Mouse (Mus musculus) lung, embryonic 14.5 days (tissue): ENCODE data around the gene Afap1l2. TPM values are rescaled to one million over a fixed set of nuclear protein-coding genes. Genes with fewer than 3 reads are reported as not detected.

Experiments used
- ATAC-seq: fragments of 200-750 bp; cut with Nextera tagmentation; 2 replicates; pipeline ENCODE4 v1.8.0; 2017; ENCODE audit warnings: mild to moderate bottlenecking, moderate TSS enrichment, moderate library complexity; ENCODE audit not compliant: insufficient read depth
- DNase-seq: peaks from one replicate; pipeline ENCODE4 v3.0.0-alpha.2; 2015
- H3K27ac ChIP-seq: fragments of 300-500 bp; sonication (generic); 2 replicates; pipeline ENCODE4 v1.5.1; 2014; ENCODE audit warnings: low read depth, mild to moderate bottlenecking, moderate library complexity
- H3K27me3 ChIP-seq: fragments of 300-500 bp; sonication (generic); 2 replicates; pipeline ENCODE4 v1.6.1; 2014; ENCODE audit warnings: low read length, control low read depth; ENCODE audit not compliant: insufficient read depth
- H3K36me3 ChIP-seq: fragments of 300-500 bp; sonication (generic); 2 replicates; pipeline ENCODE4 v1.6.1; 2014; ENCODE audit warnings: control low read depth; ENCODE audit not compliant: insufficient read depth
- H3K4me1 ChIP-seq: fragments of 300-500 bp; sonication (generic); 2 replicates; pipeline ENCODE4 v1.6.1; 2014; ENCODE audit warnings: antibody characterized with exemption, control low read depth; ENCODE audit not compliant: insufficient read depth
- H3K4me2 ChIP-seq: fragments of 300-500 bp; sonication (generic); 2 replicates; pipeline ENCODE4 v1.6.1; 2014; ENCODE audit warnings: mild to moderate bottlenecking
- H3K4me3 ChIP-seq: fragments of 300-500 bp; sonication (generic); 2 replicates; pipeline ENCODE4 v1.5.1; 2014; ENCODE audit warnings: low read depth, low read length
- H3K9ac ChIP-seq: fragments of 300-500 bp; sonication (generic); 2 replicates; pipeline ENCODE4 v1.6.1; 2014
- H3K9me3 ChIP-seq: fragments of 300-500 bp; sonication (generic); 2 replicates; pipeline ENCODE4 v1.6.1; 2016; ENCODE audit warnings: low read depth, low read length, control low read depth
- CTCF ChIP-seq: IDR thresholded peaks from 2 replicates; pipeline ENCODE4 v1.5.1; 2016; ENCODE audit warnings: antibody characterized with exemption, low read depth
- WGBS: fragments of 180-500 bp; shearing (Covaris S2); extraction: QIAGEN DNeasy Blood & Tissue Kit; methylation state at CpG from one replicate; pipeline ENCODE4 v1.1.7; 2014; 5-methylcytosine and 5-hydroxymethylcytosine counted together
- polyA plus RNA-seq: library from polyadenylated mRNA; unstranded; fragments of >200 nt; fragmentation: Nextera tagmentation; extraction: Ambion mirVana; gene quantifications from 2 replicates; pipeline ENCODE4 v1.2.1, GENCODE M21; 2014

Gene Afap1l2
- polyA plus RNA-seq, 1 experiment from 2014 or later: 24.2 TPM

DNA sequence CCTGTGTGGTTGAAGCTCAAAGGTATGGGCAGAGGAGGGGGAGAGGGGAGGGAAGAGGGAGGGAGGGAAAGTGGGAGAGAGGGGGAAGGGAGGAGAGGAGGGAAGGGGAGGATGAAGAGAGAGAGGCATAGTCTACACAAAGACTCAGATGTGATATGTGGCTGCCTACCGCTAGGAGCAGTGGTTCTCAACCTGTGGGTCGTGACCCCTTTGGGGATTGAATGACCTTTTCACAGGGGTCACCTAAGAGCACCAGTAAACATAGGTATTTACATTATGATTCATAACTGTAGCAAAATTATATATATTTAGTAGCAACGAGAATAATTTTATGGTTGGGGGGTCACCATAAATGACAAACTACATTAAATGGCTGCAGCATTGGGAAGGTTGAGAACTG is 74.2 kb downstream of the Afap1l2 start:
- Histone ChIP-seq H3K27me3 (no peaks in the 10 kb centered on the region), H3K36me3 (no peaks in the 10 kb centered on the region), H3K4me1 (0 out of 2 replicates have a peak, but pooled peaks cover 3% of the 10 kb centered on the region), H3K9me3 (no peaks in the 10 kb centered on the region), H3K4me3 (no peak overlapping the region), H3K9ac (no peak overlapping the region), H3K4me2 (no peak overlapping the region), H3K27ac (no peak overlapping the region)
- WGBS: 75% methylated on average over 3 of the region's 3 CpGs
- no peak for TF ChIP-seq CTCF
- DNase-seq (no peak), ATAC-seq (no peak)

DNA sequence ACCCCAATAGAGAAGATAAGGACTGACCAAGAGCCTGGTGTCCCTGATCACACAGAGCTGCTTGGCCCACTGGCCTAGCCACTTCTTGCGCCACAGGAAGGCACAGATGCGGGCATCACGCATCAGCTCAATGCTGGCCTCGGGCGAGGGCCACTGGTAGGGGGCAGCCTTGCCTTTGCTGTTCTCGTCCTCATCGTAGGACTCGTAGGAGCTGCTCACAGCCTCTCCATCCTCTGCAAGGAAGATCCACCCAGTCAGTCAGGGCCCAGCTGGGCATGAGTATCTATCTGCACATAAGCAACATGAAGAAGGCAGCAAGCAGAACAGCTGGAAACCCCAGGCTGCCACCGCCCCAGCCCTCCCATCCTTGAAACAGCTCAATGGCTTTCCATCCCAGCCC is 78.0 kb downstream of the Afap1l2 start:
- no peak overlapping the region for H3K4me2 ChIP-seq
- H3K27me3 ChIP-seq: no peaks in the 10 kb centered on the region
- no peak overlapping the region for H3K9ac ChIP-seq
- TF ChIP-seq CTCF: peak; percentile 55
- WGBS: 74% methylated on average over 9 of the region's 9 CpGs
- no peak overlapping the region for H3K4me3 ChIP-seq
- peak; percentile 74 for ATAC-seq
- H3K9me3 ChIP-seq: no peaks in the 10 kb centered on the region
- H3K27ac ChIP-seq: no peak overlapping the region
- H3K36me3 ChIP-seq: no peaks in the 10 kb centered on the region
- peak; percentile 52 for DNase-seq
- 0 out of 2 replicates have a peak, but pooled peaks cover 3% of the 10 kb centered on the region for H3K4me1 ChIP-seq

DNA sequence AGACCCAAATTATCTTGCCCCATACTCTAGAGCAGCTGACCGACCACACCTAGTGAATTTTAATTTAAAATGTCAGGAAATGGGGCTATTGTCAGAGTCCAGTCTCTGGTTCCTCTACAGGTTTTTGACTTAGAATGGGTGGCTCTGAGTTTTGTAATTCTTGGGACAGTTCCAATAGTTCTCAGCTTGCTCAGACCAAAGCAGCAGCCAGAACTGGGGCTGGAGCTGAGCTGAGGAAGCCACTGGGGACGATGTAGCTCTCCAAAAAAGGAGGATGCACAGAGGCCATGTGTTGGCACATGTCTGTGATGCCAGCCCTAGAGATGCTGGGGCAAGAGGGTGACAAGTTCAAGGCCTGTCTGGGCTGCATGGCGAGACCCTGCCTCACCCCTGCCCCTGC is 78.6 kb downstream of the Afap1l2 start:
- H3K9ac ChIP-seq: no peak overlapping the region
- no peak overlapping the region for H3K4me2 ChIP-seq
- TF ChIP-seq CTCF: no peak
- no peaks in the 10 kb centered on the region for H3K36me3 ChIP-seq
- H3K27ac ChIP-seq: no peak overlapping the region
- H3K4me1 ChIP-seq: 0 out of 2 replicates have a peak, but pooled peaks cover 3% of the 10 kb centered on the region
- no peak overlapping the region for H3K4me3 ChIP-seq
- H3K27me3 ChIP-seq: no peaks in the 10 kb centered on the region
- ATAC-seq (0 out of 2 replicates have a peak, but pooled peaks have one; percentile 53), DNase-seq (peak; percentile 70)
- no peaks in the 10 kb centered on the region for H3K9me3 ChIP-seq
- 46% methylated on average over 3 of the region's 3 CpGs for WGBS

DNA sequence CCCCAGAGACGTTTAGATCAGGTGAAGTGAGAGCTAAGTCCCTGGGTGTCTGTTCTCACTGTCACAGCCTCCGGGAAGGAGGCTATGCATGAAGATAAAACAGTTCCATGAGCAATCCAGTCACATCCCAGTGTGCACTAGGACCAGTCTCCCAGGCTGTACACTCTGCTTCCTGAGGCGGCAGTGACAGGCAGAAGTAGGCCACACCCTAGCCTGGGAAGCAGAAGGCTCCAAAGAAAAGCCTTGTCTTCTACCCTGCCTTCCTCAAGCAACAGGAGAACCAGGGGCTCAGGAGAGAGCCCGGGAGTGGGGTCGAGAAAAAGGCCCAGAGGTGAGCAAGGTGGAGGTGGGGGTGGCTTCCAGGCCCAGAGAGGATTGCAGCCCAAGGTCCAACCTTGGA is 86.3 kb downstream of the Afap1l2 start:
- H3K9me3 ChIP-seq: no peaks in the 10 kb centered on the region
- no peaks in the 10 kb centered on the region; the same call in 1 of the 2 replicates for H3K36me3 ChIP-seq
- no peak overlapping the region for H3K4me3 ChIP-seq
- H3K9ac ChIP-seq: no peak overlapping the region
- H3K4me1 ChIP-seq: no peaks in the 10 kb centered on the region
- no peak for TF ChIP-seq CTCF
- no peak for ATAC-seq
- no peak for DNase-seq
- H3K27ac ChIP-seq: no peak overlapping the region
- no peaks in the 10 kb centered on the region for H3K27me3 ChIP-seq
- WGBS: 54% methylated on average over 5 of the region's 5 CpGs
- no peak overlapping the region for H3K4me2 ChIP-seq

DNA sequence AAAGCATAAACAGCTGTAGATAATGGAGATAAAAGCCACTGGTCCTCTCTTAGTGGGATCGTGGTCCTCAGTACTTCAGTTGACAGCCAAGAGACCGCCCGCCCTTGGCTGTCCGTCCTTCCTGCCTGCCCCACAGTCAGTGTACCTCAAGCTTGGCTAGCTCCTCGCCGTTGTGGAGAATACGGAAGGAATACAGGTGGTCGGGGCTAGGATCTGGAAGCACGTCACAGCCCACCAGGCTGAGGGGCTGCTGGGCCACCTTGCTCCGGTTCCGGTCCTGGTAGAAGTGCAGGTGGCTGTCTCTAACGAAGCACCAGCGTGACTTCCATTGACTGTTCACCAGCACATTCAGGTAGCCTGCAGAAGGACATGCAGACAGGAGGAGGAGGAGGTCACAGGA is 87.8 kb downstream of the Afap1l2 start:
- TF ChIP-seq CTCF: no peak
- Histone ChIP-seq H3K4me1 (no peaks in the 10 kb centered on the region), H3K4me2 (no peak overlapping the region), H3K9ac (no peak overlapping the region), H3K4me3 (no peak overlapping the region), H3K27ac (no peak overlapping the region), H3K9me3 (no peaks in the 10 kb centered on the region), H3K27me3 (no peaks in the 10 kb centered on the region), H3K36me3 (peaks cover 4% of the 10 kb centered on the region; the same call in 1 of the 2 replicates)
- WGBS: 84% methylated on average over 13 of the region's 13 CpGs
- DNase-seq (no peak), ATAC-seq (no peak)

DNA sequence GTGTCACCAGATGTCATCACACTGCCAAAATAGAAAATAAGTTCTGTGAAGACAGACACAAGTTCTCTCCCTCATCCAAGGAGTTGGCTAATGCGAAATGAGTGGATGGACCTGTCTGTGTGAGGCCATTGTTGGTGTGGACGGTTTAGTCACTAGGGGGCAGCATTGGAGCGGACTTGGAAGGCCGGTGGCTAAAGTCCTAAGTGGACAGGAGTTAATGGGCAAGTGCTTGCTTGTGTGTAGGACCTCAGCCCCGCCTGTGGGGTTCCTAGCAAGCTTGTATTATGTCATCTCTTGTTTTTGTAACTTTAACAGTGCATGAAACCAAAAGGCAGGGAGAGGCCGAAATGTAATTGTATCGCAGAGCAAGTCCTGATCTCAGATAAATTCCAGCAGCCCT is 88.4 kb downstream of the Afap1l2 start:
- Histone ChIP-seq H3K9me3 (no peaks in the 10 kb centered on the region), H3K4me3 (no peak overlapping the region), H3K27ac (no peak overlapping the region), H3K4me1 (no peaks in the 10 kb centered on the region), H3K27me3 (no peaks in the 10 kb centered on the region), H3K9ac (no peak overlapping the region), H3K4me2 (no peak overlapping the region), H3K36me3 (peaks cover 4% of the 10 kb centered on the region; the same call in 1 of the 2 replicates)
- peak; percentile 96 for TF ChIP-seq CTCF
- peak; percentile 97 for DNase-seq
- WGBS: 22% methylated on average over 7 of the region's 7 CpGs
- ATAC-seq: peak; percentile 78

DNA sequence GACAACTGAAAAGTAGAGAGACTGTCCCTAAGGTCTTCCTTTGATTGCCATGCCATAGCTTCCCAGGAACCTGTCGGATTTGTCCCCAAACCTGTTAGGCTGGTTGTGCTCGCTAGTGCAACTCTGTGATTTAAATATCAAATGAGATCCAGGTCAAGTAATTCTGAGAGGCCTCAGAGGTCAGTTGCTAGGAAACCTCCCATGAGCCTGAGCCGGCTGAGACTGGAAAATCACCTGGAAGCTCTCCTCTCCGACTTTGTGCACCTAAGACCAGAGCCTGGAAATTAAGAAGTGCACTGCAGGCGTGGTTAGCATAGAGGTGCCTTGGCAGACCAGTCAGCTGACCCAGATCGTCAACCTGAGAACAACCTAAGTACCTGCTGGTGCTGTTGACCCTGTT is 92.9 kb downstream of the Afap1l2 start:
- DNase-seq (peak; percentile 82), ATAC-seq (peak; percentile 57)
- peak overlapping the region; percentile 81 for H3K27ac ChIP-seq
- peak overlapping the region; percentile 27; the same call in 1 of the 2 replicates for H3K4me2 ChIP-seq
- TF ChIP-seq CTCF: no peak
- H3K9ac ChIP-seq: no peak overlapping the region
- peaks cover 25% of the 10 kb centered on the region; the same call in 1 of the 2 replicates for H3K36me3 ChIP-seq
- 0 out of 2 replicates have a peak, but pooled peaks cover 4% of the 10 kb centered on the region for H3K4me1 ChIP-seq
- H3K27me3 ChIP-seq: no peaks in the 10 kb centered on the region
- 47% methylated on average over 6 of the region's 6 CpGs for WGBS
- H3K9me3 ChIP-seq: no peaks in the 10 kb centered on the region
- H3K4me3 ChIP-seq: no peak overlapping the region
